Mouse (Mus musculus): Measurements from ENCODE around the gene Gm42688.
"Not testable (repeated sequence)": the region's sequence is repeated elsewhere in the genome, so short reads cannot be mapped to it uniquely, and the experiment has no call there.

Gene Gm42688

DNA sequence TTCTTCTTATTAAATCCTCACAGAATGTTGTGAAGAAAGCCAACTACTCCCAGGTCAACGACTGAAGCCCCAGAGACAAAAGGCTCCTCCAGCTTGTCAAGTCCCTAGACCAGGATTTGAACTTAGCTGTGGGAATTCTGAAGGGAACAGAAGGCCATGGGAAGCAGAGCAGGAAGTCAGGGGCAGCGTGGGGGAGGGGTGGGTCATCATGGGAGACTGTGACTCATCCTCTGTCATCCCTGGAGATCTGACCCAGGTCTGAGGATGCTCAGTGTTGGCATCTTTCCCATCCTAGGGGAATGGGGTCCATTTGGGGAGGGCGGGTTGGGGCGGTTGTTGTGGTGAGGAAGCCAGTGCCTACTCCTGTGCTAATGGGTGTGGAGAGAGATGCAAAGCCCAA, 40.2 kb downstream of the Gm42688 start:
- no peak for DNase-seq

DNA sequence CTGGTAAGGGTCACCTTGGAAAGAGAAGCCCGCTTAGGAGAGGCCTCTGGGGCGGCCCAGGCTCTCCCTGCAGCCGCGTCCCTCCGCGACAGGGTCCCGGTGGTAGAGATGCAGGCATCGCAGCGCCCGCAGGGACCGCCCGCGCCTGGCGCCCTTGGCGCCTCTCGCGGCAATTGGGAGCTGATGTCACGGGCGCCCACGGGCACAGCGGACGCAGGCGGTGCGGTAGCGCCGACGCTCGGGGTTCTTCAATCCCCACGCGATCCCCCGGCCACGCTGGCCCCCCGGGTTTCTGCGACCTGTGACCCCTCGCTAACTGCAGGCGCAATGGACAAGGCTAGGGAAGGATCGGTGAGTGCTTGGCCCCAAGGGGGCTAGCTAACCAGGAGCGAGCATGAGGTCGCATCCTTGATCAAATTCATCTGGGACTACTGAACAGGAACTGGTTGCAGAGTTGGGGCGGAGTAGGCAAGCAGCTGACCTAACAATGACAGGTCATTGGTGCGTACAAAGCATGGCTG, 40.9 kb downstream of the Gm42688 start:
- DNase-seq = no peak

DNA sequence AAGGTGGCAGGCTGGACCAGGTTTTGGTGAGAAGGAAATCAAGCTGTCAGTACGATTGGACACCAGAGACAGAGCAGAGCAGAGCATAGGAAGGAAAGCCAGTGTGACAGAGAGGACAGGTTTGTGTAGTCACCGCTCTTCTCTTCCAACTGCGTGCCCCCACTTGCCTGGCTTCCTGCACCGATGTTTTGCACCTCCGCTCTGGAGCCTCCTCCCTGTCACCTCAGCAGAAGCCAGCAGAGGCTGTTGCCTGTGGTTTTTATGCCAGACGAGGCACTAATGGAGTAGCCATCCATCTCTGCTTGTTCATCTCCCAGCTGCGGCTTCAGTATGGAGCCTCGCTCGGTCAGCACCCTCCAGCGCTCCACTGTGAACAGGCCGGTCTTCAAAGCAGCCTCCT, 41.5 kb downstream of the Gm42688 start:
- no peak for DNase-seq

DNA sequence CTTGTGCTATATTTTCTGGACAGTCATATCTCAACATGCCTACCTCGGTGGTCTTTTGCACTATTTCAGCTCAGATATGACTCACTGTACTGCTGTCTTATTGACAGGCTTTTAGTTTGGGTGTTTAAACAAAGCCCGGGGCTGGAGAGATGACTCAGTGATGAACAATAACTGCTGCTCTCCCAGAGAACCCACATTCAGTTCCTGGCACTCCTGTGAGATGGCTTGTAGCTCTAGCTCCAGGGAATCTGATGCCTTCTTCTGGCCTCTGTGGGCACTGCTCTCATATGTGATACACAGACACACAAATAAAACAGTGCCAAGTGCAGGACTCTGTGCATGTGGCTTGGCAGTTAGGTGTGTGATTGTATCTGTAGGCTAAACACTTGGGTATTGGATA, 43.8 kb downstream of the Gm42688 start:
- DNase-seq = no peak

DNA sequence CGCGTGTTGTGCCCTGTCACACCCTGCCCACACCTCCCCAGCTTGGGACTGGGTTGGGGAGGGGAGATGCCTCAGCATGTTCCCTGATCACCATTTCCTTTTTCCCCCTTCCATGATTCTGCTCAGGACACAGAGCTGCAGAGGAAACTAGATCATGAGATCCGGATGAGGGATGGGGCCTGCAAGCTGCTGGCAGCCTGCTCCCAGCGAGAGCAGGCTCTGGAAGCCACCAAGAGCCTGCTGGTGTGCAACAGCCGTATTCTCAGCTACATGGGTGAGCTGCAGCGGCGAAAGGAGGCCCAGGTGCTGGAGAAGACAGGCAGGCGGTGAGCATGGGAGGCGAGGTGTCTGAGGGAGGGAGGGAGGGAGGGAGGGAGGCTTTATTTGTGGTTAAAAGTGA, 44.4 kb downstream of the Gm42688 start:
- DNase-seq = no peak

DNA sequence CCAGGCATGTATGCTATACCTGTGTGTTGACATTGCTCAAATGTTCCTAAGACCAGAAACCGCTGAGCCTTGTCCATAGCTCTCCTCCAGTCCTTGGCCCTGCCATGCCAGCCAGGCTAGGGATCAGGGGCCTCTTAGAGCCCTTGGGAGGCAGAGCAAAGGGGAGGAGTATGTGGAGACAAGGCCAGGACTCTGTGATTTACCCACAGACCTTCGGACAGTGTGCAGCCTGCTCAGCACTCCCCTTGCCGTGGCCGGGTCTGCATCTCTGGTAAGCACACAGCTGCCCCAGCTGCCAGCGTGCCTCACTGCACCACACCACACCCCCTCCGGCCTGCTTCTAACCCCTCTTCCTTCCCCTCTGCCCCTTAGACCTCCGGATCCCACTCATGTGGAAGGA, 45.9 kb downstream of the Gm42688 start:
- DNase-seq = no peak

DNA sequence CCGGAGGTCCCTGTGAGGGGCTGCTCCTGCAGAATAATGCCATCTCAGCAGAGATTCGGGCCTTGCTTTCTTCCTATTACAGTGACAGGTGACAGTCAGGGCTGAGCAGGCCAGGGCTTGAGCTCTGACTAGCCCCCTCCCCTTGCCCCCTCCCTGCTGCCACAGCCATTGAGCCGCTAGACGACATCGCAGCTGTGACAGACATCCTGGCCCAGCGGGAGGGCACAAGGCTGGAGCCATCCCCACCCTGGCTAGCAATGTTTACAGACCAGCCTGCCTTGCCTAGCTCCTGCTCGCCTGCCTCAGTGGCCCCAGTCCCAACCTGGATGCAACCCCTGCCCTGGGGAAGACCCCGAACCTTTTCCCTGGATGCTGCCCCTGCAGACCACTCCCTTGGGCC, 50.3 kb downstream of the Gm42688 start:
- no peak for DNase-seq

DNA sequence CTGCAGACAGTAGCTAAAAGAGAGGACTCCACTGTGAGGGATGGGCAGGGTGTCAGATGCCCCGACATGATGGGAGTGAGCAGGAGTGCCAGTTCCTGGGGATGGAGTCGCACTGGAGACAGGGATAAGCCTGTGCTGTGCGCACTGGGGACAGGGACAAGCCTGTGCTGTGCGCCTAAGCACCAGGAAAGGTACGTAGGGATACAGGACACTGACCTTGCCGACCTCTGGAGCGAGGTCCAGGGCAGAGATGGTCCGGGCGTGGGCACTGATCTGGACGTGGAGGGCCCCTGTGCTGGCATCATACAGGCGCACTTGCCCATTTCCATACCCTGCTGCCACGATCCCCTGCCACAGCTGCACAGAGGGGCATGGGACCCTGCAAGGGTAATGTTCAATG, 51.6 kb downstream of the Gm42688 start:
- no peak for DNase-seq

DNA sequence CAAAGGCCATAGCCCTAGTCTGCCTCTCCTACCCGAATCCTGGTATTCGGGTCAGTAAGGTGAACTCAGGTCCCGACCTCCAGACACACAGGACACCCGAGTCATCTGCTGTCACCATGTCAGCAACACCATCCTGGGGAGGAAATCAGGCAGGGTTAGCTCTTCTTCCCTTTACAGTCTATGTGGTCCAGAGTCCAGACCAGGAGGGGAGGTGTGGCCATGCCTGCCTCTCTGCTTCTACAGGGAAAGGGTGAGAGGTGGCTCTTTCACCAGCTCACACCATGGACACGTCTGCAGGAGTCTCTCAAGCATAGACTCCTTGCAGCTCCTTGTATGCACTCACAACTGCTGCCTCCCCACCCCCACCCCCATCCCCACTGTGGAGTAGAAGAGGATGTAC, 52.1 kb downstream of the Gm42688 start:
- no peak for DNase-seq

DNA sequence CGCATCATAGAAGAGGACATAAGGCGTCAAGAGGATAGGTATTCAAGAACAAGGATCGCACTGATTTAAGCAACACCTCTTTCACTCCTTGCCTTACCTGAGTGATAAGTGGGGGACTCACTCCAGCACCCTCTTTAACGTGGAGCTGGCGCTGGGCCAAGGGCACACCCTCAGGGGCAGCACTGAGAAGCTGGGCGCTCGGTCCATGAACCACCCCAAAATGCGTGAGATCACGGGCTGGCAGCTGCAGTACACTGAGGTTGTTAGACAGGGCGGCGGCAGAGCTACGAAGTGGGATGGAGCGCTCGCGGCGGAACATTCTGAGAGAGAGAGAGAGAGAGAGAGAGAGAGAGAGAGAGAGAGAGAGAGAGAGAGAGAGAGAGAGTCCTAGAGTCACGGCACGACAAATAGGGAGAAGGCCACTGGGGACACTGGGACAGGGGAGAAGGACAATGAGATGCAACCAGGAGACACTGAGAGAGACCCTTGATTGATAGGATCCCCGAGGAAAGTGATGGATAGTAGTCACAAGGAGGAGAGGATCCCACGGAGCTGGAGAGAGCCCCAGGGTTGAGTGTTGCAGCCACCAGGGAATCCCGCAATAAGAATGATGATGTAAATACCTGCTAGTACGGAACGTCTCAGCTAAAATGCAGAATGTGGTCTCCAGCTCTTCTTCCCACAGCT, 54.3 kb downstream of the Gm42688 start:
- no peak for DNase-seq

DNA sequence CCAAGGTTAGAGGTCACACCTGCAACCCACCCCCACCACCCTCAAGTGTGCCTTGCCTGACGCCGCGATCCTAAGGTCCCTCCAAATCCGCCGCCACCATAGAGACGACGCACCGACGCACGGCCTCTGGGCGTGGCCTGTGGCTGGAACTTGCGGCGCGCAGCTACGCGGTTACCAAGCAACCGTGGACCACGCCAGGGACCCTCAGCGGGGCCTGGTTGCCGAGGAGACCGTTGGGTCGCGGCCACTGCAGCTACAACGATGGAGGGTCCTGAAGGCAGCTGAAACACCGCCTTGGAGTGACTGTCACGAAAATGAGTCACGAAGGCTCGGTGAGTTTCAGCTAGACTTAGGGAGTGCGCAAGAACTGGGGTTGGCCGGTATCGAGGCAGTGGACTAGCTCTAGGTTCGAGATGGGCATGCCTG, 54.9 kb downstream of the Gm42688 start, which contains the start of the genes Wdr54 and 1700003E16Rik:
Gene Wdr54, minus strand, starts transcription at position 139 of the 426 bp plus-strand sequence.
Gene 1700003E16Rik, plus strand, starts transcription at position 146 of the 426 bp plus-strand sequence.
- DNase-seq = peak in 1 of 2 experiments; percentile 45

DNA sequence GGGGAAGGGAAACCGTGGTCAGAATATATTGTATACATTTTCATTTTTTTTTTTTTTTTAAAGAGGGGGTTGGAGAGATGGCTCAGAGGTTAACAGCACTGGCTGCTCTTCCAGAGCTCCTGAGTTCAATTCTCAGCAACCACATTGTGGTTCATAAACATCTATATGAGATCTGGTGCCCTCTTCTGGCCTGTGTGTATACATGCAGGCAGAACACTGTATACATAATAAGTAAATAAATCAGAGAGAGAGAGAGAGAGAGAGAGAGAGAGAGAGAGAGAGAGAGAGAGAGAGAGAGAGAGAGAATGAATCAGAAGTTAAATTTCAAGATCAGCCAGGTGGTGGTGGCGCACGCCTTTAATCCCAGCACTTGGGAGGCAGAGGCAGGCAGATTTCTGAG, 58.0 kb downstream of the Gm42688 start:
- DNase-seq = not testable (repeated sequence)

All from kidney, adult 8-10 months (tissue).